Mouse (Mus musculus) thymus, adult 2 months (tissue): ENCODE measurements at regions not wholly inside any gene's neighbourhood (a gene's known extent, or its start where the extent isn't known, plus 50 kb on each side); places are given as distances from the start of the nearest gene placed in this dataset.

Experiments used
- CTCF ChIP-seq: fragments of 200-500 bp; IDR thresholded peaks from 2 replicates; pipeline ENCODE4 v1.5.1; 2012; ENCODE audit warnings: mild to moderate bottlenecking, control low read depth, low read length, moderate library complexity, borderline replicate concordance; ENCODE audit not compliant: control insufficient read depth, poor library complexity, insufficient read depth; ENCODE audit errors: extremely low read depth
- POLR2A ChIP-seq: fragments of 200-500 bp; IDR thresholded peaks from 2 replicates; pipeline ENCODE4 v1.6.1; 2012; ENCODE audit warnings: mild to moderate bottlenecking, low read length, control low read depth, moderate library complexity; ENCODE audit not compliant: control insufficient read depth, poor library complexity, insufficient read depth; ENCODE audit errors: extremely low read depth

DNA sequence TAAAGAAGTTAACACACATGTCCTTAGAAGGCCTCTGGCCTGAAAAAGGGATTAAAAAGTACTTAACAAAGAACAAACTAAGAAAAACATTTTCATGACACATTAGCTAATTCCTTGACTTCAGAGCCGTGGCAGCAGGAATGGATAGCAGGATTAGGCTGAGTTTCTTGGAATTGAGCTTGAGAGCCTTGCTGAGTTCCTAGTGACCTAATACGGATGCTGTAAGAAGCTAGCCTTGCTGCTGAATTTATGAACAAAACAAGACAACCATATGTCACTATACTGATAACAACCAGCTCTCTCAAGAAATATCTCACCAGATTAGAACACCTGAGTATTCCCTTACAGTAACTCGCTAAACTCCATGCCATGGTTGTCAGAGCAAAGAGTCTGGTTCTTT, 268.2 kb upstream of the Smlr1 start:
- TF ChIP-seq CTCF (no peak), POLR2A (no peak)
